Mouse (Mus musculus): ENCODE data around the gene Ccr4. TPM values are rescaled to one million over a fixed set of nuclear protein-coding genes. Genes with fewer than 3 reads are reported as not detected.
A peak's percentile ranks its signal among the peaks of the same experiment; 100 is the strongest.

Gene Ccr4
- not detected for total RNA-seq (2021)
- long read RNA-seq, experiment 1: 0 reads
- long read RNA-seq, experiment 2: 0 reads

- no peak for DNase-seq
These were observed at the start of gene Ccr4 for GRCm38 (mm10) chr9:114504816-114505215. Ccr4 (minus strand) TSS chr9:114504916.

- no peak for DNase-seq
These were observed 49.1 kb upstream of the Ccr4 start for GRCm38 (mm10) chr9:114553828-114554227.

GRCm38 (mm10) chr9:114550033-114550432 is 45.3 kb upstream of the Ccr4 start:
- no peak for DNase-seq

GRCm38 (mm10) chr9:114549117-114549516 is 44.4 kb upstream of the Ccr4 start:
- no peak for DNase-seq

- peak in 1 of 2 experiments; percentile 37 for DNase-seq
These were observed 43.8 kb upstream of the Ccr4 start for GRCm38 (mm10) chr9:114548496-114548895.

- DNase-seq: no peak
These were observed 42.9 kb upstream of the Ccr4 start for GRCm38 (mm10) chr9:114547643-114548077.

GRCm38 (mm10) chr9:114546765-114547164 is 42.0 kb upstream of the Ccr4 start:
- no peak for DNase-seq

GRCm38 (mm10) chr9:114544754-114545393 is 40.2 kb upstream of the Ccr4 start:
- DNase-seq: peak in 1 of 2 experiments; percentile 30

GRCm38 (mm10) chr9:114543882-114544753 is 39.4 kb upstream of the Ccr4 start:
- no peak for DNase-seq

GRCm38 (mm10) chr9:114541279-114541741 is 36.6 kb upstream of the Ccr4 start:
- DNase-seq: peak; percentile 25 to 38

GRCm38 (mm10) chr9:114538996-114539563 is 34.4 kb upstream of the Ccr4 start:
- no peak for DNase-seq

- DNase-seq: no peak
These were observed 31.9 kb upstream of the Ccr4 start for GRCm38 (mm10) chr9:114536628-114537027.

GRCm38 (mm10) chr9:114534747-114535517 is 30.2 kb upstream of the Ccr4 start:
- no peak for DNase-seq

- DNase-seq: no peak
These were observed 29.1 kb upstream of the Ccr4 start for GRCm38 (mm10) chr9:114533848-114534247.

GRCm38 (mm10) chr9:114531276-114531675 is 26.6 kb upstream of the Ccr4 start:
- no peak for DNase-seq

- DNase-seq: peak in 1 of 2 experiments; percentile 18
These were observed 23.9 kb upstream of the Ccr4 start for GRCm38 (mm10) chr9:114528680-114529048.

GRCm38 (mm10) chr9:114527992-114528679 is 23.4 kb upstream of the Ccr4 start:
- peak in 1 of 2 experiments; percentile 29 for DNase-seq

GRCm38 (mm10) chr9:114527085-114527484 is 22.4 kb upstream of the Ccr4 start:
- peak; percentile 62 to 68 for DNase-seq

- no peak for DNase-seq
These were observed 21.9 kb upstream of the Ccr4 start for GRCm38 (mm10) chr9:114526581-114526980.

GRCm38 (mm10) chr9:114525891-114526290 is 21.2 kb upstream of the Ccr4 start:
- no peak for DNase-seq

- DNase-seq: no peak
These were observed 20.4 kb upstream of the Ccr4 start for GRCm38 (mm10) chr9:114525073-114525633.

Data from adrenal gland, postnatal 36 days (tissue).